Mouse (Mus musculus) adrenal gland, adult (tissue): Measurements from ENCODE around the gene Serinc4.

ENCODE experiments used
- DNase-seq, 2 experiments: peaks; one replicate each; pipeline ENCODE4 v3.0.0; 2022 to 2023; ENCODE audit warnings: low spot score in 1 of 2; ENCODE audit not compliant: inconsistent age in 2 of 2

Gene Serinc4

GRCm38 (mm10) chr2:121403296-121403695, 53.3 kb downstream of the Serinc4 start:
- no peak for DNase-seq

GRCm38 (mm10) chr2:121396624-121397023, 60.0 kb downstream of the Serinc4 start:
- peak; percentile 73 to 93 for DNase-seq
